Comparison of ENCODE assay signal across 21 mouse cellular contexts in genomic region chr12:86166244-86166643, GRCm38 (mm10).
DNase-seq lines count a peak whose midpoint lies in the region; ATAC-seq and TF ChIP-seq lines count a peak whose summit lies in the region.
"Had no signal": no experiment of that assay in that cellular context is flagged by ENCODE, and none has a peak within 500 bp of the region (broad histone marks: within the 10 kb centered on the region; RNA-seq: fewer than 3 reads in every experiment).

No protein-coding gene starts in this region.

- 54% methylated on average over 2 of the region's 2 CpGs for WGBS in midbrain, embryonic 10.5 days
- WGBS in midbrain, embryonic 16.5 days, result 47% methylated on average over 2 of the region's 2 CpGs

- peak overlapping the region; percentile 65 for H3K27ac ChIP-seq in midbrain, embryonic 10.5 days (replicated peaks)
- no peak overlapping the region for H3K27ac ChIP-seq in midbrain, embryonic 16.5 days (ENCODE audit: low read length)
- H3K27ac ChIP-seq in MEL (ENCODE audit: control insufficient read depth, low read depth, low read length), result no peak overlapping the region
- H3K27ac ChIP-seq: forebrain, embryonic 10.5 days; heart, embryonic 15.5 days; hindbrain, embryonic 15.5 days; liver, embryonic 15.5 days; midbrain, embryonic 13.5 days; neural tube, embryonic 12.5 days had no signal

- TF ChIP-seq POLR2A in MEL (IDR thresholded peaks at IDR 0.05; ENCODE audit: control insufficient read depth in 1 of 2, insufficient read depth in 1 of 2, low read depth in 1 of 2, low read length in 2 of 2, poor library complexity in 1 of 2), result no peak

- ATAC-seq in midbrain, embryonic 16.5 days, result no peak
- ATAC-seq in granulocyte monocyte progenitor cell, adult 5-6 weeks (replicated peaks; ENCODE audit: poor library complexity, severe bottlenecking), result peak; percentile 92
- ATAC-seq in CD4-positive, CD25-positive, alpha-beta regulatory T cell, adult 4 months, result no peak
- ATAC-seq: intestine, embryonic 16.5 days had no signal

- H3K36me3 ChIP-seq in midbrain, embryonic 10.5 days, result peaks cover 7% of the 10 kb centered on the region
- H3K36me3 ChIP-seq in midbrain, embryonic 16.5 days (ENCODE audit: control insufficient read depth, insufficient read depth, low read length), result no peaks in the 10 kb centered on the region
- no peaks in the 10 kb centered on the region for H3K36me3 ChIP-seq in MEL (ENCODE audit: control insufficient read depth in 1 of 2, insufficient read depth in 2 of 2, low read length in 2 of 2)
- H3K36me3 ChIP-seq: G1E; heart, embryonic 15.5 days; hindbrain, embryonic 15.5 days; liver, embryonic 15.5 days had no signal

- no peak for TF ChIP-seq RAD21 in MEL (IDR thresholded peaks at IDR 0.05; ENCODE audit: low read depth, low read length)

- no peak overlapping the region for H3K4me2 ChIP-seq in midbrain, embryonic 16.5 days (ENCODE audit: low read length)
- H3K4me2 ChIP-seq: heart, embryonic 15.5 days; hindbrain, embryonic 15.5 days; liver, embryonic 15.5 days; midbrain, embryonic 13.5 days; neural tube, embryonic 12.5 days had no signal

- no peaks in the 10 kb centered on the region for H3K79me2 ChIP-seq in MEL (ENCODE audit: control insufficient read depth, insufficient read depth, low read length, poor library complexity)

- peaks cover 14% of the 10 kb centered on the region; the same call in 1 of the 2 replicates for H3K27me3 ChIP-seq in midbrain, embryonic 10.5 days (ENCODE audit: low read depth, poor library complexity, severe bottlenecking)
- no peaks in the 10 kb centered on the region for H3K27me3 ChIP-seq in midbrain, embryonic 16.5 days (ENCODE audit: control insufficient read depth, insufficient read depth, low read depth, low read length)
- no peaks in the 10 kb centered on the region for H3K27me3 ChIP-seq in MEL (ENCODE audit: control insufficient read depth in 1 of 2, insufficient read depth in 2 of 2, low read length in 2 of 2)
- H3K27me3 ChIP-seq: heart, embryonic 15.5 days; hindbrain, embryonic 15.5 days; liver, embryonic 15.5 days had no signal

- no peak for DNase-seq in midbrain, embryonic 10.5 days (ENCODE audit: low spot score)
- peak; percentile 53 for DNase-seq in MEL (ENCODE audit: low read depth, low spot score)
- no peak for DNase-seq in layer of hippocampus, postnatal 25 days (ENCODE audit: extremely low spot score in 1 of 2, low spot score in 1 of 2)
- no peak for DNase-seq in T-cell, adult 2 months (ENCODE audit: low spot score)
- DNase-seq: adrenal gland, postnatal 25 days; cerebellum, adult 11 months; heart, postnatal 36 days; kidney, adult 9 months; kidney, postnatal 36 days; thymus, postnatal 25 days had no signal

- H3K4me1 ChIP-seq in midbrain, embryonic 10.5 days, result peaks cover 69% of the 10 kb centered on the region
- peaks cover 9% of the 10 kb centered on the region; the same call in 1 of the 2 replicates for H3K4me1 ChIP-seq in midbrain, embryonic 16.5 days (ENCODE audit: control insufficient read depth, insufficient read depth, low read length)
- H3K4me1 ChIP-seq in MEL (ENCODE audit: control insufficient read depth in 1 of 2, insufficient read depth in 2 of 2, low read length in 2 of 2), result no peaks in the 10 kb centered on the region
- H3K4me1 ChIP-seq: liver, embryonic 15.5 days had no signal

- H3K9ac ChIP-seq in midbrain, embryonic 16.5 days (ENCODE audit: low read depth, low read length), result no peak overlapping the region
- no peak overlapping the region for H3K9ac ChIP-seq in MEL (ENCODE audit: control insufficient read depth, low read depth, low read length, poor library complexity, severe bottlenecking)
- H3K9ac ChIP-seq: heart, embryonic 15.5 days; hindbrain, embryonic 15.5 days; liver, embryonic 15.5 days; midbrain, embryonic 13.5 days; neural tube, embryonic 12.5 days had no signal

- TF ChIP-seq EP300 in MEL (IDR thresholded peaks at IDR 0.05; ENCODE audit: low read depth in 1 of 2, low read length in 2 of 2), result no peak; a peak in 1 of 4 replicates

- H3K9me3 ChIP-seq in midbrain, embryonic 10.5 days (replicated peaks), result no peaks in the 10 kb centered on the region
- H3K9me3 ChIP-seq in midbrain, embryonic 16.5 days (replicated peaks; ENCODE audit: control insufficient read depth, low read length, poor library complexity, severe bottlenecking), result no peaks in the 10 kb centered on the region
- H3K9me3 ChIP-seq in MEL (replicated peaks; ENCODE audit: insufficient read depth, low read length), result no peaks in the 10 kb centered on the region
- H3K9me3 ChIP-seq: forebrain, embryonic 10.5 days; G1E; heart, embryonic 15.5 days; hindbrain, embryonic 15.5 days; liver, embryonic 15.5 days; midbrain, embryonic 13.5 days; neural tube, embryonic 12.5 days had no signal

- H3K4me3 ChIP-seq in midbrain, embryonic 10.5 days, result no peak overlapping the region
- no peak overlapping the region for H3K4me3 ChIP-seq in midbrain, embryonic 16.5 days (ENCODE audit: low read depth, low read length)
- no peak overlapping the region for H3K4me3 ChIP-seq in MEL (ENCODE audit: control insufficient read depth in 1 of 2, insufficient read depth in 1 of 2, low read depth in 2 of 2, low read length in 2 of 2)
- H3K4me3 ChIP-seq: forebrain, embryonic 10.5 days; heart, embryonic 15.5 days; hindbrain, embryonic 15.5 days; liver, embryonic 15.5 days; midbrain, embryonic 13.5 days; neural tube, embryonic 12.5 days had no signal

- no peak for TF ChIP-seq CTCF in MEL (IDR thresholded peaks at IDR 0.05 in 2 of 3, conservative IDR thresholded peaks at IDR 0.05 in 1 of 3; ENCODE audit: control insufficient read depth in 1 of 3, insufficient read depth in 1 of 3, low read depth in 2 of 3, low read length in 3 of 3, poor library complexity in 1 of 3, severe bottlenecking in 1 of 3)

TF ChIP-seq in MEL, 35 proteins besides CTCF, POLR2A, EP300 and RAD21:
- no peak for TF ChIP-seq ZKSCAN1 (IDR thresholded peaks at IDR 0.05; ENCODE audit: low read depth, low read length)
- no peak for TF ChIP-seq USF2 (IDR thresholded peaks at IDR 0.05; ENCODE audit: borderline replicate concordance in 1 of 2, insufficient read depth in 1 of 2, low read depth in 1 of 2, low read length in 2 of 2)
- TF ChIP-seq GATA1 (IDR thresholded peaks at IDR 0.05; ENCODE audit: low read depth, low read length), result peak; percentile 62; the same call in 1 of the 2 replicates
- no peak for TF ChIP-seq MAFK (IDR thresholded peaks at IDR 0.05; ENCODE audit: borderline replicate concordance, low read depth, low read length)
- peak; percentile 50; the same call in 1 of the 2 replicates for TF ChIP-seq RCOR1 (IDR thresholded peaks at IDR 0.05; ENCODE audit: low read depth, low read length)
- TF ChIP-seq TBP (IDR thresholded peaks at IDR 0.05; ENCODE audit: low read depth, low read length), result peak; percentile 77
- no peak for TF ChIP-seq ZMIZ1 (IDR thresholded peaks at IDR 0.05; ENCODE audit: low read depth, low read length)
- no peak for TF ChIP-seq MYC (IDR thresholded peaks at IDR 0.05; ENCODE audit: low read depth, low read length)
- TF ChIP-seq SIN3A (IDR thresholded peaks at IDR 0.05; ENCODE audit: low read length), result no peak
- TF ChIP-seq SMC3 (IDR thresholded peaks at IDR 0.05; ENCODE audit: low read depth, low read length), result no peak
- TF ChIP-seq ETS1 (IDR thresholded peaks at IDR 0.05; ENCODE audit: low read depth, low read length), result no peak
